Comparison of ENCODE assay signal across 7 mouse cellular contexts in the genomic region with DNA sequence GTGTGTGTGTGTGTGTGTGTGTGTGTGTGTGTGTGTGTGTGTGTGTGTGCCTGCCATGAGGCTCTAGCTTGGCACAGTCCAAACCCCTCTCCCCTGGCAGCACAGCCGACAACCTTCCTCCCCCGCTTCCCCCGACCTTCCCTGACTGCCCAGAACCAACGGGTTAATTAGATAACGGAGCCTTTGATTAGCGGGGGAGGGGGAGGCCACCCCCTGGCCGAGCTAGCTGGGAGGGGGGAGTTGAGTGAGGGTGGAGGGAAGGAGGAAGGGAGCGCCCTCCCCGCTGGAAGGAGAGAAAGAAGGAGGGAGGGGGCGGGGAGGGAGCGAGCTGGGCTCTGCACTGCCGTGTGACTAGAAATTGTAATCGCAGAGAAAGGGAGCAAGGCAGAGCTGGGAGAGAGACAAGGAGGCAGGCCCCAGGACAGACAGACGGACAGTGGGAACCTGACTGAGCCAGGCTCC. TPM values are rescaled to one million over a fixed set of nuclear protein-coding genes. Genes with fewer than 3 reads are reported as not detected.
DNase-seq lines count a peak whose midpoint lies in the region; ATAC-seq lines count a peak whose summit lies in the region.

No protein-coding gene starts in this region.

- peak overlapping the region; percentile 28 for H3K4me3 ChIP-seq in megakaryocyte, embryonic 14.5 days (replicated peaks)
- peak overlapping the region; percentile 45 for H3K4me3 ChIP-seq in embryonic facial prominence, embryonic 13.5 days
- H3K4me3 ChIP-seq in intestine, embryonic 16.5 days (ENCODE audit: low read length), result peak overlapping the region; percentile 4
- peak overlapping the region; percentile 49 for H3K4me3 ChIP-seq in neural tube, embryonic 12.5 days

- no peaks in the 10 kb centered on the region for H3K9me3 ChIP-seq in megakaryocyte, embryonic 14.5 days
- no peaks in the 10 kb centered on the region for H3K9me3 ChIP-seq in embryonic facial prominence, embryonic 13.5 days
- H3K9me3 ChIP-seq in intestine, embryonic 16.5 days (ENCODE audit: control insufficient read depth, low read length), result no peaks in the 10 kb centered on the region
- H3K9me3 ChIP-seq in neural tube, embryonic 12.5 days, result no peaks in the 10 kb centered on the region

- H3K36me3 ChIP-seq in megakaryocyte, embryonic 14.5 days (replicated peaks; ENCODE audit: low read length), result no peaks in the 10 kb centered on the region
- H3K36me3 ChIP-seq in embryonic facial prominence, embryonic 13.5 days, result no peaks in the 10 kb centered on the region
- no peaks in the 10 kb centered on the region for H3K36me3 ChIP-seq in intestine, embryonic 16.5 days (ENCODE audit: control insufficient read depth, insufficient read depth, low read length)
- H3K36me3 ChIP-seq in neural tube, embryonic 12.5 days, result peaks cover 20% of the 10 kb centered on the region

- no peak for DNase-seq in adrenal gland, postnatal 4 days (ENCODE audit: low spot score in 2 of 2)
- DNase-seq in thymus, postnatal 14 days, result no peak

- peaks cover 92% of the 10 kb centered on the region for H3K27me3 ChIP-seq in megakaryocyte, embryonic 14.5 days (replicated peaks)
- H3K27me3 ChIP-seq in embryonic facial prominence, embryonic 13.5 days, result peaks cover 88% of the 10 kb centered on the region
- peaks cover 75% of the 10 kb centered on the region for H3K27me3 ChIP-seq in intestine, embryonic 16.5 days (replicated peaks; ENCODE audit: control insufficient read depth, insufficient read depth, low read length)
- peaks cover 22% of the 10 kb centered on the region for H3K27me3 ChIP-seq in neural tube, embryonic 12.5 days (replicated peaks)

- ATAC-seq in megakaryocyte, adult 5-6 weeks (ENCODE audit: poor library complexity, severe bottlenecking), result no peak
- ATAC-seq in embryonic facial prominence, embryonic 13.5 days (ENCODE audit: insufficient number of reproducible peaks, insufficient read depth, low FRiP score, low TSS enrichment, low read depth), result no peak
- ATAC-seq in intestine, embryonic 16.5 days, result peak; percentile 54; the same call in 1 of the 2 replicates
- peak; percentile 57 for ATAC-seq in neural tube, embryonic 12.5 days (ENCODE audit: low FRiP score, low read depth)

- H3K9ac ChIP-seq in embryonic facial prominence, embryonic 13.5 days, result peak overlapping the region; percentile 71
- peak overlapping the region; percentile 17 for H3K9ac ChIP-seq in intestine, embryonic 16.5 days (ENCODE audit: low read depth, low read length)
- peak overlapping the region; percentile 85 for H3K9ac ChIP-seq in neural tube, embryonic 12.5 days

- H3K4me1 ChIP-seq in megakaryocyte, embryonic 14.5 days, result peaks cover 26% of the 10 kb centered on the region
- H3K4me1 ChIP-seq in embryonic facial prominence, embryonic 13.5 days, result peaks cover 33% of the 10 kb centered on the region
- no peaks in the 10 kb centered on the region for H3K4me1 ChIP-seq in intestine, embryonic 16.5 days (ENCODE audit: control insufficient read depth, insufficient read depth, low read length)
- H3K4me1 ChIP-seq in neural tube, embryonic 12.5 days, result peaks cover 45% of the 10 kb centered on the region

- H3K4me2 ChIP-seq in embryonic facial prominence, embryonic 13.5 days, result peak overlapping the region; percentile 61
- H3K4me2 ChIP-seq in intestine, embryonic 16.5 days (ENCODE audit: low read depth, low read length), result 0 out of 2 replicates have a peak overlapping the region, but pooled peaks have one; percentile 13
- peak overlapping the region; percentile 88 for H3K4me2 ChIP-seq in neural tube, embryonic 12.5 days (replicated peaks)

- 1% methylated on average over 14 of the region's 14 CpGs for WGBS in embryonic facial prominence, embryonic 13.5 days
- WGBS in intestine, embryonic 16.5 days, result 2% methylated on average over 13 of the region's 14 CpGs
- WGBS in neural tube, embryonic 12.5 days, result 0% methylated on average over 14 of the region's 14 CpGs

- no peak overlapping the region for H3K27ac ChIP-seq in embryonic facial prominence, embryonic 13.5 days
- no peak overlapping the region for H3K27ac ChIP-seq in intestine, embryonic 16.5 days (ENCODE audit: low read length)
- peak overlapping the region; percentile 89 for H3K27ac ChIP-seq in neural tube, embryonic 12.5 days

RNA-seq across cellular contexts. Expression of a gene that starts 12.9 kb away (rescaled TPM):
- polyA plus RNA-seq in megakaryocyte, embryonic 14.5 days (2012; ENCODE audit: insufficient read depth, low replicate concordance), result not detected in 2 replicates
- not detected in 2 replicates for total RNA-seq in megakaryocyte, adult 5-6 weeks (2015)
- not detected in 2 replicates for total RNA-seq in megakaryocyte, adult 5-6 weeks (2017)
- 1.5 and 1.6 TPM in 2 replicates for polyA plus RNA-seq in embryonic facial prominence, embryonic 13.5 days (2015; fragmentation: Nextera tagmentation; extraction: Ambion mirVana)
- 0.31 and 0.43 TPM in 2 replicates for polyA plus RNA-seq in intestine, embryonic 16.5 days (2015; fragmentation: Nextera tagmentation; extraction: Ambion mirVana)
- 10.4 and 12.6 TPM in 2 replicates for polyA plus RNA-seq in neural tube, embryonic 12.5 days (2016; fragmentation: Nextera tagmentation; extraction: Ambion mirVana)
- total RNA-seq in adrenal gland, postnatal 4 days (2021), result 10 to 100 TPM; 18.7 to 18.8 TPM

RNA-seq across cellular contexts. Expression of a gene that starts 23.5 kb away (rescaled TPM):
- polyA plus RNA-seq in megakaryocyte, embryonic 14.5 days (2012; ENCODE audit: insufficient read depth, low replicate concordance), result not detected in 2 replicates
- total RNA-seq in megakaryocyte, adult 5-6 weeks (2015), result not detected in 2 replicates
- total RNA-seq in megakaryocyte, adult 5-6 weeks (2017), result not detected in 2 replicates
- polyA plus RNA-seq in embryonic facial prominence, embryonic 13.5 days (2015; fragmentation: Nextera tagmentation; extraction: Ambion mirVana), result 0.69 and 2.2 TPM in 2 replicates
- polyA plus RNA-seq in intestine, embryonic 16.5 days (2015; fragmentation: Nextera tagmentation; extraction: Ambion mirVana), result 2.3 and 2.4 TPM in 2 replicates
- 1.3 and 3.8 TPM in 2 replicates for polyA plus RNA-seq in neural tube, embryonic 12.5 days (2016; fragmentation: Nextera tagmentation; extraction: Ambion mirVana)
- total RNA-seq in adrenal gland, postnatal 4 days (2021), result 1 to 10 TPM; 3.2 to 6.2 TPM

RNA-seq across cellular contexts. Expression of a gene that starts 26.1 kb away (rescaled TPM):
- polyA plus RNA-seq in megakaryocyte, embryonic 14.5 days (2012; ENCODE audit: insufficient read depth, low replicate concordance), result 191 and 466 TPM in 2 replicates
- 18.2 and 20.3 TPM in 2 replicates for total RNA-seq in megakaryocyte, adult 5-6 weeks (2015)
- 12.5 and 14.0 TPM in 2 replicates for total RNA-seq in megakaryocyte, adult 5-6 weeks (2017)
- 93.6 and 106 TPM in 2 replicates for polyA plus RNA-seq in embryonic facial prominence, embryonic 13.5 days (2015; fragmentation: Nextera tagmentation; extraction: Ambion mirVana)
- 83.5 and 86.3 TPM in 2 replicates for polyA plus RNA-seq in intestine, embryonic 16.5 days (2015; fragmentation: Nextera tagmentation; extraction: Ambion mirVana)
- polyA plus RNA-seq in neural tube, embryonic 12.5 days (2016; fragmentation: Nextera tagmentation; extraction: Ambion mirVana), result 61.5 and 61.7 TPM in 2 replicates
- 10 to 100 TPM; 40.3 to 48.1 TPM for total RNA-seq in adrenal gland, postnatal 4 days (2021)

RNA-seq across cellular contexts. Expression of a gene that starts 54.6 kb away (rescaled TPM):
- polyA plus RNA-seq in megakaryocyte, embryonic 14.5 days (2012; ENCODE audit: insufficient read depth, low replicate concordance), result 156 and 185 TPM in 2 replicates
- total RNA-seq in megakaryocyte, adult 5-6 weeks (2015), result 42.4 and 47.4 TPM in 2 replicates
- 23.1 and 27.4 TPM in 2 replicates for total RNA-seq in megakaryocyte, adult 5-6 weeks (2017)
- polyA plus RNA-seq in embryonic facial prominence, embryonic 13.5 days (2015; fragmentation: Nextera tagmentation; extraction: Ambion mirVana), result 126 and 129 TPM in 2 replicates
- polyA plus RNA-seq in intestine, embryonic 16.5 days (2015; fragmentation: Nextera tagmentation; extraction: Ambion mirVana), result 77.2 and 87.0 TPM in 2 replicates
- polyA plus RNA-seq in neural tube, embryonic 12.5 days (2016; fragmentation: Nextera tagmentation; extraction: Ambion mirVana), result 135 and 136 TPM in 2 replicates
- 10 to 100 TPM; 84.1 to 90.2 TPM for total RNA-seq in adrenal gland, postnatal 4 days (2021)

RNA-seq across cellular contexts. Expression of a gene that starts 54.7 kb away (rescaled TPM):
- 2.1 and 9.0 TPM in 2 replicates for polyA plus RNA-seq in megakaryocyte, embryonic 14.5 days (2012; ENCODE audit: insufficient read depth, low replicate concordance)
- 1.7 and 2.0 TPM in 2 replicates for total RNA-seq in megakaryocyte, adult 5-6 weeks (2015)
- 0.12 TPM in 1 of 2 replicates, not detected in the other for total RNA-seq in megakaryocyte, adult 5-6 weeks (2017)
- polyA plus RNA-seq in embryonic facial prominence, embryonic 13.5 days (2015; fragmentation: Nextera tagmentation; extraction: Ambion mirVana), result 19.9 and 22.4 TPM in 2 replicates
- polyA plus RNA-seq in intestine, embryonic 16.5 days (2015; fragmentation: Nextera tagmentation; extraction: Ambion mirVana), result 5.9 and 6.2 TPM in 2 replicates
- 26.3 and 28.1 TPM in 2 replicates for polyA plus RNA-seq in neural tube, embryonic 12.5 days (2016; fragmentation: Nextera tagmentation; extraction: Ambion mirVana)
- 10 to 100 TPM; 21.6 to 22.7 TPM for total RNA-seq in adrenal gland, postnatal 4 days (2021)

Comparison
In these comparisons a context has a peak if more than half of its experiments do, and no peak if none do; other contexts are left out.
1. ATAC-seq: peak in intestine, embryonic 16.5 days (single experiment) and neural tube, embryonic 12.5 days (single experiment); none in megakaryocyte, adult 5-6 weeks (single experiment) and embryonic facial prominence, embryonic 13.5 days (single experiment).
2. H3K4me2 ChIP-seq: peak in every context shown above with its lines; median percentile 88 in neural tube, embryonic 12.5 days; 61 in embryonic facial prominence, embryonic 13.5 days; 13 in intestine, embryonic 16.5 days.
3. H3K9ac ChIP-seq: peak in every context shown above with its lines; median percentile 85 in neural tube, embryonic 12.5 days; 71 in embryonic facial prominence, embryonic 13.5 days; 17 in intestine, embryonic 16.5 days.
4. Peak in every context shown above with its lines, with median percentiles within 50 percentile points of each other: H3K4me3 ChIP-seq.